ENCODE assay signal across 8 mouse cellular contexts in genomic region chr1:191977187-191977586, GRCm38 (mm10). TPM values are rescaled to one million over a fixed set of nuclear protein-coding genes. Genes with fewer than 3 reads are reported as not detected.
A peak's percentile ranks its signal among the peaks of the same experiment; 100 is the strongest.
DNase-seq lines count a peak whose midpoint lies in the region; ATAC-seq lines count a peak whose summit lies in the region.

Gene Rd3 (plus strand): TSS chr1:191977370.

- ATAC-seq in neural tube, embryonic 12.5 days (ENCODE audit: low FRiP score, low read depth): peak; percentile 59
- peak; percentile 78; the same call in 1 of the 2 replicates for ATAC-seq in neural tube, embryonic 14.5 days (ENCODE audit: low read depth)
- ATAC-seq in erythroblast, adult 5-6 weeks (replicated peaks; ENCODE audit: low FRiP score, poor library complexity, severe bottlenecking): no peak

- H3K9me3 ChIP-seq in neural tube, embryonic 12.5 days: no peaks in the 10 kb centered on the region
- H3K9me3 ChIP-seq in neural tube, embryonic 14.5 days (ENCODE audit: control insufficient read depth, low read length): no peaks in the 10 kb centered on the region

- H3K9ac ChIP-seq in neural tube, embryonic 12.5 days: no peak within 1 kb of the TSS
- H3K9ac ChIP-seq in neural tube, embryonic 14.5 days (replicated peaks; ENCODE audit: low read depth, low read length): no peak within 1 kb of the TSS

- no peak within 1 kb of the TSS for H3K27ac ChIP-seq in neural tube, embryonic 12.5 days
- no peak within 1 kb of the TSS for H3K27ac ChIP-seq in neural tube, embryonic 14.5 days (ENCODE audit: low read depth, low read length)

- H3K27me3 ChIP-seq in neural tube, embryonic 12.5 days (replicated peaks): no peaks in the 10 kb centered on the region
- no peaks in the 10 kb centered on the region for H3K27me3 ChIP-seq in neural tube, embryonic 14.5 days (ENCODE audit: control insufficient read depth, insufficient read depth, low read length)

- peak; percentile 69 for DNase-seq in adrenal gland, postnatal 10 days
- DNase-seq in adrenal gland, postnatal 4 days (ENCODE audit: low spot score in 2 of 2): no peak
- no peak for DNase-seq in neural tube, embryonic 10.5 days (ENCODE audit: extremely low spot score, low spot score)
- peak; percentile 80 for DNase-seq in kidney, postnatal 10 days
- DNase-seq in urinary bladder, adult 2 months (ENCODE audit: low spot score): no peak

- peak within 1 kb of the TSS; percentile 14; the same call in 1 of the 2 replicates for H3K4me2 ChIP-seq in neural tube, embryonic 12.5 days (replicated peaks)
- no peak within 1 kb of the TSS; the same call in 1 of the 2 replicates for H3K4me2 ChIP-seq in neural tube, embryonic 14.5 days (ENCODE audit: low read depth, low read length)

- H3K36me3 ChIP-seq in neural tube, embryonic 12.5 days: no peaks in the 10 kb centered on the region
- H3K36me3 ChIP-seq in neural tube, embryonic 14.5 days (ENCODE audit: control insufficient read depth, insufficient read depth, low read length): no peaks in the 10 kb centered on the region

- H3K4me1 ChIP-seq in neural tube, embryonic 12.5 days: peaks cover 30% of the 10 kb centered on the region
- H3K4me1 ChIP-seq in neural tube, embryonic 14.5 days (ENCODE audit: control insufficient read depth, insufficient read depth, low read length): 0 out of 2 replicates have a peak, but pooled peaks cover 3% of the 10 kb centered on the region

- WGBS in neural tube, embryonic 12.5 days: 51% methylated on average over 5 of the region's 5 CpGs
- 38% methylated on average over 5 of the region's 5 CpGs for WGBS in neural tube, embryonic 14.5 days

- H3K4me3 ChIP-seq in neural tube, embryonic 12.5 days: no peak within 1 kb of the TSS
- no peak within 1 kb of the TSS for H3K4me3 ChIP-seq in neural tube, embryonic 14.5 days (ENCODE audit: low read depth, low read length)

RNA-seq across cellular contexts. Expression of gene Rd3, which starts in this region (rescaled TPM):
- total RNA-seq in adrenal gland, postnatal 10 days (2021): under 1 TPM; 0.15 to 0.48 TPM
- total RNA-seq in adrenal gland, postnatal 4 days (2021): under 1 TPM; 0.45 to 0.56 TPM
- polyA plus RNA-seq in neural tube, embryonic 12.5 days (2016; fragmentation: Nextera tagmentation; extraction: Ambion mirVana): 7.3 and 10.9 TPM in 2 replicates
- polyA plus RNA-seq in neural tube, embryonic 14.5 days (2014; fragmentation: Nextera tagmentation; extraction: Ambion mirVana): 1.1 and 1.8 TPM in 2 replicates
- total RNA-seq in erythroblast, adult 5-6 weeks (2015; ENCODE audit: low replicate concordance): not detected in 2 replicates
- total RNA-seq in erythroblast, adult 5-6 weeks (2017; ENCODE audit: low replicate concordance): 0.26 TPM in 1 of 2 replicates, not detected in the other
- polyA plus RNA-seq in urinary bladder, adult 2 months (2012; rRNA removed): 0.06 and 0.10 TPM in 2 replicates

Comparison
In these comparisons a context has a peak if more than half of its experiments do, and no peak if none do; other contexts are left out.
1. Peak in DNase-seq in adrenal gland, postnatal 10 days; RNA of the gene not detected or under 1 TPM.